Mouse (Mus musculus): ENCODE measurements around the gene Atp6v0a2.

DNA sequence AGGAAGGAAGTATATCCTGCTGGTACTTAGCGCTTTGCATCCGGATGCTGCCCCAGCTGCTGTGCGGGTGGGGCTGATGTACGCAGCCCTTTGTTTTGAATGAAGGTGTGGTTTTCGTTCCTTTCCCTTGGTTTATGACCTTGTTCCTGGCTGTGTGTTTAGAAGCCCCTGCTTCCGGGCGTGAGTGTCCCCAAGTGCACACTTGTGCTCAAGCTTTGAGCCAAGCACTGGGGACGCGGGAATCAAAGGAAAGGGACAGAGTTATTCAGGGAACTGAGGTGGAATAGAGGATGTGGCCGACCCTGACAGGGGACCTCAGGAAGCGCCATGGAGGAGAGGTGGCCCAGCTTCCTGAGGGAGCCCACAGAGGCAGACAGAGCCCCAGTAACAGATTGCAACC is 13.7 kb upstream of the Atp6v0a2 start:
- TF ChIP-seq MYC (IDR thresholded peaks at IDR 0.05; ENCODE audit: low read depth, low read length) (no peak), USF2 (conservative IDR thresholded peaks at IDR 0.05; ENCODE audit: low read depth, low read length) (no peak), TBP (conservative IDR thresholded peaks at IDR 0.05; ENCODE audit: low read depth, low read length) (no peak), MAX (IDR thresholded peaks at IDR 0.05; ENCODE audit: low read length) (no peak)

Measured in CH12.LX (cell line).